Mouse (Mus musculus): ENCODE measurements at regions not wholly inside any gene's neighbourhood (a gene's known extent, or its start where the extent isn't known, plus 50 kb on each side); places are given as distances from the start of the nearest gene placed in this dataset.

- no peak for DNase-seq (ENCODE audit: low spot score)
Observed at GRCm38 (mm10) chr10:107198460-107198859, 73.0 kb upstream of the Lin7a start.

- DNase-seq (ENCODE audit: low spot score), result no peak
Observed at GRCm38 (mm10) chr10:107201051-107201450, 70.4 kb upstream of the Lin7a start.

GRCm38 (mm10) chr10:107205085-107205717, 66.3 kb upstream of the Lin7a start:
- DNase-seq (ENCODE audit: low spot score), result peak; percentile 21

- no peak for DNase-seq (ENCODE audit: low spot score)
Observed at GRCm38 (mm10) chr10:107209927-107210326, 61.6 kb upstream of the Lin7a start.

GRCm38 (mm10) chr10:107213071-107213470, 58.4 kb upstream of the Lin7a start:
- DNase-seq (ENCODE audit: low spot score), result no peak

- no peak for DNase-seq (ENCODE audit: low spot score)
Observed at GRCm38 (mm10) chr10:107213541-107214340, 57.7 kb upstream of the Lin7a start.

- DNase-seq (ENCODE audit: low spot score), result no peak
Observed at GRCm38 (mm10) chr10:107214741-107215230, 56.7 kb upstream of the Lin7a start.

- no peak for DNase-seq (ENCODE audit: low spot score)
Observed at GRCm38 (mm10) chr10:107215611-107216520, 55.6 kb upstream of the Lin7a start.

- DNase-seq (ENCODE audit: low spot score), result no peak
Observed at GRCm38 (mm10) chr10:107216756-107217155, 54.7 kb upstream of the Lin7a start.

- no peak for DNase-seq (ENCODE audit: low spot score)
Observed at GRCm38 (mm10) chr10:107217376-107218235, 53.9 kb upstream of the Lin7a start.

GRCm38 (mm10) chr10:107218861-107219430, 52.5 kb upstream of the Lin7a start:
- no peak for DNase-seq (ENCODE audit: low spot score)

GRCm38 (mm10) chr10:107219621-107220370, 51.7 kb upstream of the Lin7a start:
- DNase-seq (ENCODE audit: low spot score), result no peak

- no peak for DNase-seq (ENCODE audit: low spot score)
Observed at GRCm38 (mm10) chr10:107220501-107220900, 51.0 kb upstream of the Lin7a start.

- no peak for DNase-seq (ENCODE audit: low spot score)
Observed at GRCm38 (mm10) chr10:107221151-107221650, 50.3 kb upstream of the Lin7a start.

Data from gastrocnemius, adult 18-20 months (tissue).